Mouse (Mus musculus): ENCODE data around the gene Olfr530.

Olfr530 gene

GRCm38 (mm10) chr7:140376231-140376630 is at the start of gene Olfr530:
Gene Olfr530 (minus strand): TSS chr7:140376331.
- no peak for DNase-seq

DNA sequence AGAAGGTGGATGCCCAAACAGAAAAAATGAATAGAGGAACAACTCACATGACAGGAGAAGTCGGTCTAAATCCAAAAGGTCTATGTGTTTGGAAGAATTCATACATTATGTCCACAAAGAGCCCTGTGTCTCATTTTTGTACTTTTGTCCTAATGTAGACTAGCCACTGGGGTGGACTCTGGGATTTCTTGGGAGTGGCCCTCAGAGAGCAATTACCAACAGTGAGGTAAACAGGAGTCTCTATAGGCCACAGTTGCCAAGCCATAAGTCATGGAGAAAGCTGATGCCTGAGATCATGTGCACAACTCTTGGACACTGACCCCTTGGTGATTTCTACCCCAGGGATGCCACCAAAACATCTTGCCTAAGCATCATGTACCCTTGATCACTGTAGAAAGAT is 45.4 kb upstream of the Olfr530 start, which contains the start of gene Olfr532:
Gene Olfr532, minus strand, starts transcription at position 101 of the 400 bp plus-strand sequence.
- DNase-seq, result no peak

DNA sequence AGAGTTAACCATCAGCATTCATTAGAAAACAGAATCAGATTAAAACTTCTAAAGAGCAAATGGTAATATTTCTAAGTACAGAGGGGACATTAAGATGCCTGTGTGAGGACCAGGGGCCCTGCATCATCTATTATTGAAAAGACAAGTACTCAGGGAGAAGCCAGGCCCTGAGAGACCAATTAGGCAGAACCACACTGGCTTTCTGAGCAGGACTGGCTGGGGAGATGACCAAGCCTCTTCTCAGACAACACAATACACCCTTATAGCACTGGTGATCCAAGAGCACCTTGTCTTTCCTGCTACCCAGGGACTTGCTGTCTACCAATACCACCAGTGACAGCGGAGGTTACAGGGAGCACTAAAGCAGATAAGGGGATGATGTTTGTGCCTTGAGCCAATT is 26.7 kb upstream of the Olfr530 start, which contains the start of gene Olfr531:
Gene Olfr531, minus strand, starts transcription at position 101 of the 400 bp plus-strand sequence.
- no peak for DNase-seq

- DNase-seq, result no peak
Observed at GRCm38 (mm10) chr7:140376911-140377310, 780 bp upstream of the Olfr530 start.

GRCm38 (mm10) chr7:140374300-140374699 is 1.8 kb downstream of the Olfr530 start:
- no peak for DNase-seq

DNA sequence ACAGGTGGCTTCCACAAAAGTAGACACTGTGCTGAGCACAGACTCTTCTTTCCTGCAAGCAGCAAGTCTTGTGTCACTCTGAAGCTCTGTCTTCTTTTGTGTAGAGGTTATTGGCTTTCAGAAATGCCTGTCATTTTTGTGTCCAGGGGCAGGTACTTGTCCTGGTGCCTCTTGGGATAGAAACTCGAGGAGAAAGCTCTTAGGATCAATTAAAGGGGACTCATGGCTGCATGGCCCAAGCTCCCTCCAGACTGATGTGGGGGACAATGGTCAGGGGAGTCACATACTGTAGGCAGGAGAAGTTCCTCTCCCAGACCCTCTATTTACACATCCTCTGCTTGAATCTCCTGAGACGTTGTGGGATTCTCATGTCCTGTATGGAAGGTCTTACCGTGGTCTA is 14.6 kb downstream of the Olfr530 start, which contains the start of gene Olfr60:
Gene Olfr60, minus strand, starts transcription at position 101 of the 400 bp plus-strand sequence.
- DNase-seq, result no peak

- no peak for DNase-seq
Observed at GRCm38 (mm10) chr7:140333717-140334116, 42.4 kb downstream of the Olfr530 start, which contains the start of gene Olfr527. Gene Olfr527 (plus strand): TSS chr7:140334017.

- no peak for DNase-seq
Observed at GRCm38 (mm10) chr7:140329766-140330304, 46.3 kb downstream of the Olfr530 start.
